Mouse (Mus musculus) hindbrain, embryonic 11.5 days (tissue): ENCODE results near the gene Paqr8. TPM values are rescaled to one million over a fixed set of nuclear protein-coding genes. Genes with fewer than 3 reads are reported as not detected.

ENCODE experiments used
- ATAC-seq: fragments of 200-750 bp; cut with Nextera tagmentation; 2 replicates; pipeline ENCODE4 v1.8.0; 2017; ENCODE audit warnings: mild to moderate bottlenecking, moderate TSS enrichment, moderate library complexity; ENCODE audit not compliant: low FRiP score
- DNase-seq: peaks from one replicate; pipeline ENCODE4 v3.0.0-alpha.2; 2015; ENCODE audit warnings: low spot score
- H3K27ac ChIP-seq: fragments of 300-500 bp; sonication (generic); 2 replicates; pipeline ENCODE4 v1.5.1; 2014; ENCODE audit warnings: mild to moderate bottlenecking, low read depth, low read length
- H3K27me3 ChIP-seq: fragments of 300-500 bp; sonication (generic); 2 replicates; pipeline ENCODE4 v1.6.1; 2014; ENCODE audit warnings: mild to moderate bottlenecking, low read length, moderate library complexity, mixed read lengths; ENCODE audit not compliant: control insufficient read depth, insufficient read depth
- H3K36me3 ChIP-seq: fragments of 300-500 bp; sonication (generic); 2 replicates; pipeline ENCODE4 v1.6.1; 2014; ENCODE audit warnings: mild to moderate bottlenecking, low read length, moderate library complexity, mixed read lengths; ENCODE audit not compliant: control insufficient read depth, insufficient read depth
- H3K4me1 ChIP-seq: fragments of 300-500 bp; sonication (generic); replicated peaks from 2 replicates; pipeline ENCODE4 v1.6.1; 2014; ENCODE audit warnings: low read length, mixed read lengths; ENCODE audit not compliant: control insufficient read depth, insufficient read depth
- H3K4me2 ChIP-seq: fragments of 300-500 bp; sonication (generic); replicated peaks from 2 replicates; pipeline ENCODE4 v1.6.1; 2014; ENCODE audit warnings: mild to moderate bottlenecking, low read depth, low read length
- H3K4me3 ChIP-seq: fragments of 300-500 bp; sonication (generic); 2 replicates; pipeline ENCODE4 v1.5.1; 2014; ENCODE audit warnings: low read depth, low read length
- H3K9ac ChIP-seq: fragments of 300-500 bp; sonication (generic); 2 replicates; pipeline ENCODE4 v1.6.1; 2014; ENCODE audit warnings: low read depth, low read length
- H3K9me3 ChIP-seq: fragments of 300-500 bp; sonication (generic); 2 replicates; pipeline ENCODE4 v1.6.1; 2016; ENCODE audit warnings: low read length; ENCODE audit not compliant: control insufficient read depth
- WGBS: fragments of 180-500 bp; shearing (Covaris S2); extraction: QIAGEN DNeasy Blood & Tissue Kit; methylation state at CpG from one replicate; pipeline ENCODE4 v1.1.7; 2014; 5-methylcytosine and 5-hydroxymethylcytosine counted together
- polyA plus RNA-seq: library from polyadenylated mRNA; unstranded; fragments of >200 nt; fragmentation: Nextera tagmentation; extraction: Ambion mirVana; gene quantifications from 2 replicates; pipeline ENCODE4 v1.2.1, GENCODE M21; 2014

Paqr8 gene
- polyA plus RNA-seq, 1 experiment from 2014 or later: 10.0 TPM

DNA sequence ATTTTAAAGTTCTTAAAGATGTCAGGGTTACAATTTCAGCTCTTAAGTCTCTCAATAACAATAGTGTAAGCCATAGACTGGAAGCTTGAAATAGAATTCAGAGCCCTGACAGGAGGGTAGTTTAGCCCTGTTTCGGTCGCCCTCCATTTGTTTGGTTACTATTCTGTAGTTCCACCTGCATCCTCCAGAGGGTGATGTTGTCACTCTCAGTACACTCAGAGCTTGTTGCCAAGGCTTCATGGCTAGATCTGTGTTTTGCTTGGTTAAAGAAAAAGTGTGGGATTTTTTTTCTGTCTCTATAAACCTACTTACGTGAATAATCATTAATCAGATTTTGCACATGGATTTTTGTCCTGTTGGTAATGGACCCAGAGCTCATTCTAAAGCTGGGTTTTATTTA, 48.6 kb downstream of the Paqr8 start:
- H3K27ac ChIP-seq: no peak overlapping the region
- no peak overlapping the region for H3K4me2 ChIP-seq
- WGBS: 33% methylated on average over 3 of the region's 3 CpGs
- no peak overlapping the region for H3K9ac ChIP-seq
- peak; percentile 76 for ATAC-seq
- H3K9me3 ChIP-seq: no peaks in the 10 kb centered on the region
- no peaks in the 10 kb centered on the region for H3K4me1 ChIP-seq
- no peak overlapping the region for H3K4me3 ChIP-seq
- peak; percentile 78 for DNase-seq
- H3K36me3 ChIP-seq: no peaks in the 10 kb centered on the region
- H3K27me3 ChIP-seq: no peaks in the 10 kb centered on the region

DNA sequence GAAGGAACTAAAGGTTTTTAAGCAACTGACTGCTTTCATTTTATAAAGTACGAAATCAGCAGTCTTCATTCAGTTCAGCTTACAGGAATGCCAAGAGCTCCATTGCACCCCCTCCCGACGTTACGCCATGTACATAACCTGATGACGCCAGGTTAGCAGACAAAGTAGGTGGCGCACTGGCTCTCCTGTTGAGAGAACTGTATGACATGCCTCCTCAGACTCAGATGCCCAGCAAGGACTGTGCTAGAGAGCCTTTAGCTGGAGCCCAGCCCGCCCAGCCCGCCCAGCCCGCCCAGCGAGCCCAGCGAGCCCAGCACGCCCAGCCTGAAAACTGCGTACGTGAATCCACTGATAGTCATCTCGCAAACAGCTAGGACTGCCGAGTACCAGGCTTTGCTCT, 49.7 kb downstream of the Paqr8 start:
- Histone ChIP-seq H3K4me3 (no peak overlapping the region), H3K4me1 (no peaks in the 10 kb centered on the region), H3K9me3 (no peaks in the 10 kb centered on the region), H3K27me3 (no peaks in the 10 kb centered on the region), H3K36me3 (no peaks in the 10 kb centered on the region), H3K9ac (no peak overlapping the region), H3K4me2 (no peak overlapping the region), H3K27ac (no peak overlapping the region)
- no peak for ATAC-seq
- 58% methylated on average over 16 of the region's 16 CpGs for WGBS
- no peak for DNase-seq

DNA sequence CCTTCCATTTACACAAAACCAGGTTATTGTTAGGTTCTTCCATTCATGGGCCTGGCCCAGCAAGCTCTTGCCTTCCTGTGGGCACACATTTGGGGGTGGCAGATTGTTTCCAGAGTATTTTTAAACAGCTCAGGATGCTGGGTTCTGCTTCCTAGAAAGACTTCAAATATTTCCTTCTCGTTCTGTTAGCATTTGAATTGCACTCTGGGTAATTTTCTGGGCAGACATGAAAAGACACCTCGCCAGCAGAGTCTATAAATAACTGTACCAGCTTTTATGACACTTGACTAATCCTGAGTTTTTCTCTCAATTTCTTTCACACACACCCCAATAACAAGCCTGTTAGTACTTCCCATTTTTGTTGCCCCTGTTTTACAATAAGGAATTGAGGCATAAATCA, 50.9 kb downstream of the Paqr8 start:
- H3K36me3 ChIP-seq: no peaks in the 10 kb centered on the region
- H3K4me2 ChIP-seq: no peak overlapping the region
- 86% methylated on average over 2 of the region's 2 CpGs for WGBS
- no peak overlapping the region for H3K27ac ChIP-seq
- H3K4me3 ChIP-seq: no peak overlapping the region
- no peaks in the 10 kb centered on the region for H3K27me3 ChIP-seq
- no peak overlapping the region for H3K9ac ChIP-seq
- no peak for DNase-seq
- H3K9me3 ChIP-seq: no peaks in the 10 kb centered on the region
- no peaks in the 10 kb centered on the region for H3K4me1 ChIP-seq
- ATAC-seq: no peak

DNA sequence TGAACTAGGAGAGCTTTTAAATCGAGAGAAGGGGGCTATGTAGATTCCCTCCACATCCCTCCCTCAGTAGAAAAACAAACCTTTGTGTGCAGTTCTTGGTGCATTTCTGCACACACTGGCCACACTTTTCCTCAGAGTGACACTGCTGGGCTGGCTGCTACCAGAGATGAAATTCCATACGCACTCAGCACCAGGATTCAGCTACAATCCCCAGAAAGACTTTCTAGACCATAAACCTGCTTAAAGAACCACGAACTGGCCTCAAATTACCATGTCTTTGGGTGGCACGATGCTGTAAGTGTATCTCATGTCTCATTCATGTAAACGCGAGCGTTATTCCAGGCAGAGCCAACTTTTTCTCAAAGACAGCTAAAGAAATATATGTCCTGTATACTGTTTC, 51.5 kb downstream of the Paqr8 start:
- Histone ChIP-seq H3K27ac (no peak overlapping the region), H3K36me3 (no peaks in the 10 kb centered on the region), H3K9ac (no peak overlapping the region), H3K4me2 (no peak overlapping the region), H3K9me3 (no peaks in the 10 kb centered on the region), H3K27me3 (no peaks in the 10 kb centered on the region), H3K4me3 (no peak overlapping the region), H3K4me1 (no peaks in the 10 kb centered on the region)
- 86% methylated on average over 7 of the region's 7 CpGs for WGBS
- DNase-seq: no peak
- ATAC-seq: no peak

- H3K9me3 ChIP-seq: no peaks in the 10 kb centered on the region
- DNase-seq (peak; percentile 12), ATAC-seq (no peak)
- H3K36me3 ChIP-seq: no peaks in the 10 kb centered on the region
- no peak overlapping the region for H3K4me3 ChIP-seq
- H3K4me1 ChIP-seq: no peaks in the 10 kb centered on the region
- H3K4me2 ChIP-seq: no peak overlapping the region
- H3K27me3 ChIP-seq: no peaks in the 10 kb centered on the region
- H3K9ac ChIP-seq: no peak overlapping the region
- WGBS: 98% methylated on average over 2 of the region's 2 CpGs
- H3K27ac ChIP-seq: no peak overlapping the region
Measured at GRCm38 (mm10) chr1:20943016-20943415, 52.6 kb downstream of the Paqr8 start.

GRCm38 (mm10) chr1:20951300-20951763, 60.9 kb downstream of the Paqr8 start, which contains the start of gene Efhc1:
Gene Efhc1 (plus strand): TSS chr1:20951626.
- H3K27me3 ChIP-seq: no peaks in the 10 kb centered on the region
- peak within 1 kb of the TSS; percentile 69 for H3K4me2 ChIP-seq
- H3K9ac ChIP-seq: peak within 1 kb of the TSS; percentile 74
- H3K27ac ChIP-seq: peak within 1 kb of the TSS; percentile 90
- H3K4me1 ChIP-seq: no peaks in the 10 kb centered on the region; the same call in 1 of the 2 replicates
- H3K4me3 ChIP-seq: peak within 1 kb of the TSS; percentile 40
- ATAC-seq: peak; percentile 99
- DNase-seq: peak; percentile 97
- 4% methylated on average over 18 of the region's 23 CpGs for whole genome bisulfite sequencing
- no peaks in the 10 kb centered on the region for H3K9me3 ChIP-seq
- H3K36me3 ChIP-seq: no peaks in the 10 kb centered on the region

GRCm38 (mm10) chr1:20951799-20952198, 61.4 kb downstream of the Paqr8 start:
- no peaks in the 10 kb centered on the region for H3K27me3 ChIP-seq
- DNase-seq: no peak
- no peak for ATAC-seq
- H3K4me3 ChIP-seq: peak overlapping the region; percentile 40
- no peaks in the 10 kb centered on the region for H3K9me3 ChIP-seq
- H3K4me2 ChIP-seq: peak overlapping the region; percentile 69
- WGBS: 2% methylated on average over 14 of the region's 16 CpGs
- H3K4me1 ChIP-seq: no peaks in the 10 kb centered on the region; the same call in 1 of the 2 replicates
- H3K9ac ChIP-seq: peak overlapping the region; percentile 74
- no peaks in the 10 kb centered on the region for H3K36me3 ChIP-seq
- H3K27ac ChIP-seq: peak overlapping the region; percentile 90

GRCm38 (mm10) chr1:20954876-20955275, 64.5 kb downstream of the Paqr8 start:
- Histone ChIP-seq H3K36me3 (no peaks in the 10 kb centered on the region), H3K9ac (no peak overlapping the region), H3K27ac (no peak overlapping the region), H3K4me2 (no peak overlapping the region), H3K27me3 (no peaks in the 10 kb centered on the region), H3K9me3 (no peaks in the 10 kb centered on the region), H3K4me3 (no peak overlapping the region), H3K4me1 (no peaks in the 10 kb centered on the region; the same call in 1 of the 2 replicates)
- no peak for ATAC-seq
- 81% methylated on average over 3 of the region's 3 CpGs for WGBS
- no peak for DNase-seq

DNA sequence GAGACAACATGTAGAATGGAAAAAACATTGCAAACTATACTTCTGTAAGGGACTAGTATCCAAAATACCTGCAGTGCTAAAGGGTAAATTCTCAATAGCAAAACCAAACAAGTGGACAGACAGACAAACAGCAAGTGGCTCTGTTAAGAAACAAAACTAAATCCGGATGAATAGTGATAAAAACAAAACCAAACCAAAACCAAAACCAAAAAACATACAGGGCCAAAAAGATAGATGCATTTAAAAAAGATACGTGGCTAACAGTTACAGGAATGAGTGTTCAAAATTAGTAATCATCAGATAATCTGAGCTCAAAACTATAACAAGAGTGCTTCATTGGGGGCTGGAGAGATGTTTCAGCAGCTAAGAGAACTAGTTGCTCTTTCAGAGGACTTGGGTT, 79.2 kb downstream of the Paqr8 start:
- WGBS: 83% methylated on average over 2 of the region's 2 CpGs
- DNase-seq: no peak

More for the DNA sequence above, 79.2 kb downstream of the Paqr8 start:
- H3K27me3 ChIP-seq: no peaks in the 10 kb centered on the region
- no peak for ATAC-seq
- H3K4me1 ChIP-seq: no peaks in the 10 kb centered on the region
- no peak overlapping the region for H3K27ac ChIP-seq
- no peaks in the 10 kb centered on the region for H3K9me3 ChIP-seq
- no peak overlapping the region for H3K4me2 ChIP-seq
- H3K36me3 ChIP-seq: no peaks in the 10 kb centered on the region
- no peak overlapping the region for H3K4me3 ChIP-seq
- no peak overlapping the region for H3K9ac ChIP-seq
